Mouse (Mus musculus) G1E (cell line): ENCODE results near the gene Rnf24.

ENCODE experiments used
- CTCF ChIP-seq: IDR thresholded peaks from 2 replicates; pipeline ENCODE4 v1.5.1; 2012; ENCODE audit warnings: low read depth, low read length, inconsistent platforms, mixed read lengths
- GATA2 ChIP-seq: IDR thresholded peaks from 2 replicates; pipeline ENCODE4 v1.6.1; 2012; ENCODE audit warnings: low read depth, low read length, inconsistent platforms, borderline replicate concordance
- TAL1 ChIP-seq: conservative IDR thresholded peaks from 2 replicates; pipeline ENCODE4 v1.6.1; 2012; ENCODE audit warnings: low read depth, low read length, inconsistent platforms, mixed read lengths

GRCm38 (mm10) chr2:131370828-131371227 is 18.1 kb upstream of the Rnf24 start:
- TF ChIP-seq CTCF = no peak
- no peak for TF ChIP-seq TAL1
- TF ChIP-seq GATA2 = no peak
